Mouse (Mus musculus): Measurements from ENCODE around the gene Acer3. TPM values are rescaled to one million over a fixed set of nuclear protein-coding genes. Genes with fewer than 3 reads are reported as not detected.
A peak's percentile ranks its signal among the peaks of the same experiment; 100 is the strongest.

Acer3 gene
- total and polyA plus RNA-seq, 3 experiments = 17.2 to 41.7 TPM; not detected in 1

DNA sequence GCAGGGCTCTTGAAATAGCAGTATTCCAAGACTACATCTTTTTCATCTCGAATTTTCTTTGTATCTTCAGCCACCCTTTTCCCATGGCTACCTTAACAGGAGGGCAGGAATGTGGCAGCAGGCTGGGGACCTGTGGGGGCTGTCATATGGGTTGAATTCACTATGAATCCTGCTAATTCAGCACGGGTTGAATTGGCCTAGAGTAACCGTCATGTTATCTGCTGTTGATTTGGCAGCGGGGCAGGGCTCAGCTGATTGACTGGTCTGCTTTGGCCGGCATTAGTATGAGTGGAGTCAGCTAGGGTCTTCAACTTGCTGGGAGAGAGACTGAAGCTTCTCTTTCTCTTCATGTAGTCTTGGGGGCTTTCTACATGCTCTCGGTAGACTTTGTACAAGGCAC is 24.0 kb upstream of the Acer3 start:
- TF ChIP-seq GATA1 (IDR thresholded peaks at IDR 0.05; ENCODE audit: low read depth, low read length) = no peak
- TF ChIP-seq USF1 (IDR thresholded peaks at IDR 0.05; ENCODE audit: low read depth, low read length) = no peak
- no peak for TF ChIP-seq BHLHE40 (IDR thresholded peaks at IDR 0.05; ENCODE audit: borderline replicate concordance, low read depth, low read length)
- TF ChIP-seq TCF12 (IDR thresholded peaks at IDR 0.05; ENCODE audit: low read depth, low read length) = no peak
- TF ChIP-seq NELFE (IDR thresholded peaks at IDR 0.05; ENCODE audit: low read depth, low read length) = no peak
- TF ChIP-seq ELF1 (IDR thresholded peaks at IDR 0.05; ENCODE audit: low read depth, low read length) = no peak
- no peak for TF ChIP-seq RCOR1 (IDR thresholded peaks at IDR 0.05; ENCODE audit: low read depth, low read length)
- no peak for TF ChIP-seq TBP (IDR thresholded peaks at IDR 0.05; ENCODE audit: low read depth, low read length)
- Histone ChIP-seq H3K4me1 (ENCODE audit: control insufficient read depth in 1 of 2, insufficient read depth in 2 of 2, low read length in 2 of 2) (peaks cover 4 to 14% of the 10 kb centered on the region in 2 experiments), H3K27me3 (ENCODE audit: control insufficient read depth in 1 of 2, insufficient read depth in 2 of 2, low read length in 2 of 2) (no peaks in the 10 kb centered on the region), H3K9me3 (replicated peaks; ENCODE audit: insufficient read depth, low read length) (no peaks in the 10 kb centered on the region), H3K4me3 (ENCODE audit: control insufficient read depth in 1 of 2, insufficient read depth in 1 of 2, low read depth in 2 of 2, low read length in 2 of 2) (no peak overlapping the region), H3K9ac (ENCODE audit: control insufficient read depth, low read depth, low read length, poor library complexity, severe bottlenecking) (no peak overlapping the region), H3K27ac (ENCODE audit: control insufficient read depth, low read depth, low read length) (no peak overlapping the region), H3K36me3 (ENCODE audit: control insufficient read depth in 1 of 2, insufficient read depth in 2 of 2, low read length in 2 of 2) (peaks cover 0 to 10% of the 10 kb centered on the region in 2 experiments; a peak in 2 of 4 replicates), H3K79me2 (ENCODE audit: control insufficient read depth, insufficient read depth, low read length, poor library complexity) (no peaks in the 10 kb centered on the region)
- no peak for DNase-seq (ENCODE audit: low read depth, low spot score)

DNA sequence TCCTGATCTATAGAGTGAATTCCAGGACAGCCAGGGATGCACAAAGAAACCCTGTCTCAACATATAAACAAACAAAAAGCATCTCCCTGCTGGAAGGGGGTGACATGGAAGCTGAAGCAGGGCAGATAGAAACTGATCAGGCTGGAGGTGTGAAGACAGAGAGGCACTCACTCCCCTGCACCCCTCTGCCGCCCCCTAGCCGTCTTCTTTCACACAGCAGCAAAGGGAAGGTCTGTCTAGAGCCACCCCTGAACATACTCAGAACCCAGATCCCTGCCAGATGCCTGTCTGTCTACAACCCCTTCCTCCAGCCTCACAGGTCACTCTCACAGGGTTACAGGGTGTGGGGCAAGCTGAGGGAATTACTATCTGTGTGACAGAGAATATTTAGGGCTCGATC is 23.4 kb upstream of the Acer3 start:
- Histone ChIP-seq H3K27me3 (ENCODE audit: control insufficient read depth in 1 of 2, insufficient read depth in 2 of 2, low read length in 2 of 2) (no peaks in the 10 kb centered on the region), H3K36me3 (ENCODE audit: control insufficient read depth in 1 of 2, insufficient read depth in 2 of 2, low read length in 2 of 2) (peaks cover 0 to 10% of the 10 kb centered on the region in 2 experiments; a peak in 2 of 4 replicates), H3K9me3 (replicated peaks; ENCODE audit: insufficient read depth, low read length) (no peaks in the 10 kb centered on the region), H3K9ac (ENCODE audit: control insufficient read depth, low read depth, low read length, poor library complexity, severe bottlenecking) (no peak overlapping the region), H3K4me1 (ENCODE audit: control insufficient read depth in 1 of 2, insufficient read depth in 2 of 2, low read length in 2 of 2) (peaks cover 4 to 16% of the 10 kb centered on the region in 2 experiments), H3K79me2 (ENCODE audit: control insufficient read depth, insufficient read depth, low read length, poor library complexity) (no peaks in the 10 kb centered on the region), H3K27ac (ENCODE audit: control insufficient read depth, low read depth, low read length) (no peak overlapping the region), H3K4me3 (ENCODE audit: control insufficient read depth in 1 of 2, insufficient read depth in 1 of 2, low read depth in 2 of 2, low read length in 2 of 2) (no peak overlapping the region)
- TF ChIP-seq KAT2A (conservative IDR thresholded peaks at IDR 0.05; ENCODE audit: low read depth, low read length) = no peak
- TF ChIP-seq CTCF (IDR thresholded peaks at IDR 0.05 in 2 of 3, conservative IDR thresholded peaks at IDR 0.05 in 1 of 3; ENCODE audit: control insufficient read depth in 1 of 3, insufficient read depth in 1 of 3, low read depth in 2 of 3, low read length in 3 of 3, poor library complexity in 1 of 3, severe bottlenecking in 1 of 3) = peak; percentile 76 to 82 (median 79)
- peak; percentile 74 for TF ChIP-seq SMC3 (IDR thresholded peaks at IDR 0.05; ENCODE audit: low read depth, low read length)
- TF ChIP-seq MAZ (IDR thresholded peaks at IDR 0.05; ENCODE audit: low read depth, low read length) = no peak
- no peak for TF ChIP-seq TCF12 (IDR thresholded peaks at IDR 0.05; ENCODE audit: low read depth, low read length)
- peak; percentile 70 for TF ChIP-seq RAD21 (IDR thresholded peaks at IDR 0.05; ENCODE audit: low read depth, low read length)
- TF ChIP-seq GATA1 (IDR thresholded peaks at IDR 0.05; ENCODE audit: low read depth, low read length) = no peak
- no peak for TF ChIP-seq EP300 (IDR thresholded peaks at IDR 0.05; ENCODE audit: low read depth in 1 of 2, low read length in 2 of 2)
- no peak for TF ChIP-seq TBP (IDR thresholded peaks at IDR 0.05; ENCODE audit: low read depth, low read length)
- no peak for TF ChIP-seq TAL1 (IDR thresholded peaks at IDR 0.05; ENCODE audit: low read length)
- no peak for TF ChIP-seq ZMIZ1 (IDR thresholded peaks at IDR 0.05; ENCODE audit: low read depth, low read length)
- TF ChIP-seq ZC3H11A (IDR thresholded peaks at IDR 0.05; ENCODE audit: low read depth, low read length) = peak; percentile 44; the same call in 1 of the 2 replicates
- peak; percentile 70 for DNase-seq (ENCODE audit: low read depth, low spot score)

Measured in MEL (cell line).